Mouse (Mus musculus) kidney, postnatal 0 days (tissue): Measurements from ENCODE around the gene Rere. TPM values are rescaled to one million over a fixed set of nuclear protein-coding genes. Genes with fewer than 3 reads are reported as not detected.
"Not testable (repeated sequence)": the region's sequence is repeated elsewhere in the genome, so short reads cannot be mapped to it uniquely, and the experiment has no call there.

ENCODE experiments used
- ATAC-seq: fragments of 200-750 bp; cut with Nextera tagmentation; replicated peaks from 2 replicates; pipeline ENCODE4 v1.8.0; 2017; ENCODE audit warnings: low read depth, moderate number of reproducible peaks, moderate TSS enrichment, moderate library complexity; ENCODE audit not compliant: low FRiP score
- DNase-seq: peaks from one replicate; pipeline ENCODE4 v3.0.0-alpha.2; 2016; ENCODE audit warnings: low spot score
- H3K27ac ChIP-seq: fragments of 300-500 bp; sonication (generic); 2 replicates; pipeline ENCODE4 v1.5.1; 2014; ENCODE audit warnings: mild to moderate bottlenecking
- H3K27me3 ChIP-seq: fragments of 300-500 bp; sonication (generic); 2 replicates; pipeline ENCODE4 v1.6.1; 2014; ENCODE audit warnings: low read length, mixed read lengths; ENCODE audit not compliant: insufficient read depth
- H3K36me3 ChIP-seq: fragments of 300-500 bp; sonication (generic); 2 replicates; pipeline ENCODE4 v1.6.1; 2014; ENCODE audit warnings: low read length, mixed read lengths; ENCODE audit not compliant: insufficient read depth
- H3K4me1 ChIP-seq: fragments of 300-500 bp; sonication (generic); replicated peaks from 2 replicates; pipeline ENCODE4 v1.6.1; 2014; ENCODE audit warnings: antibody characterized with exemption, low read length, mixed read lengths; ENCODE audit not compliant: insufficient read depth
- H3K4me2 ChIP-seq: fragments of 300-500 bp; sonication (generic); 2 replicates; pipeline ENCODE4 v1.6.1; 2014; ENCODE audit warnings: mild to moderate bottlenecking, low read length, moderate library complexity, mixed read lengths
- H3K4me3 ChIP-seq: fragments of 300-500 bp; sonication (generic); replicated peaks from 2 replicates; pipeline ENCODE4 v1.5.1; 2014; ENCODE audit warnings: low read depth, low read length
- H3K9ac ChIP-seq: fragments of 300-500 bp; sonication (generic); 2 replicates; pipeline ENCODE4 v1.6.1; 2014; ENCODE audit warnings: low read depth, low read length
- H3K9me3 ChIP-seq: fragments of 300-500 bp; sonication (generic); replicated peaks from 2 replicates; pipeline ENCODE4 v1.6.1; 2016; ENCODE audit warnings: low read length, inconsistent platforms, mixed read lengths
- CTCF ChIP-seq: IDR thresholded peaks from 2 replicates; pipeline ENCODE4 v1.5.1; 2016; ENCODE audit warnings: antibody characterized with exemption, low read depth, mild to moderate bottlenecking, moderate library complexity
- WGBS: fragments of 180-500 bp; shearing (Covaris S2); extraction: QIAGEN DNeasy Blood & Tissue Kit; methylation state at CpG from one replicate; pipeline ENCODE4 v1.1.7; 2014; 5-methylcytosine and 5-hydroxymethylcytosine counted together
- polyA plus RNA-seq: library from polyadenylated mRNA; unstranded; fragments of >200 nt; fragmentation: Nextera tagmentation; extraction: Ambion mirVana; gene quantifications from 2 replicates; pipeline ENCODE4 v1.2.1, GENCODE M21; 2015

Gene Rere
- polyA plus RNA-seq, 1 experiment from 2014 or later, result 29.8 TPM

- H3K27me3 ChIP-seq, result no peaks in the 10 kb centered on the region
- no peak overlapping the region for H3K9ac ChIP-seq
- no peak overlapping the region for H3K4me2 ChIP-seq
- no peak for TF ChIP-seq CTCF
- ATAC-seq (peak; percentile 57; the same call in 1 of the 2 replicates), DNase-seq (no peak)
- peak overlapping the region; percentile 56 for H3K27ac ChIP-seq
- WGBS, result 67% methylated on average over 7 of the region's 7 CpGs
- H3K9me3 ChIP-seq, result no peaks in the 10 kb centered on the region
- no peaks in the 10 kb centered on the region for H3K36me3 ChIP-seq
- H3K4me3 ChIP-seq, result no peak overlapping the region
- H3K4me1 ChIP-seq, result peaks cover 10% of the 10 kb centered on the region
These were observed 212.0 kb downstream of the Rere start for GRCm38 (mm10) chr4:150493258-150493937.

GRCm38 (mm10) chr4:150493938-150494330 lies 212.5 kb downstream of the Rere start:
- not testable (repeated sequence) for ATAC-seq, H3K9ac ChIP-seq, H3K36me3 ChIP-seq, H3K4me1 ChIP-seq, H3K27me3 ChIP-seq, H3K4me3 ChIP-seq, DNase-seq, H3K4me2 ChIP-seq, H3K9me3 ChIP-seq
- 0 out of 2 replicates have a peak overlapping the region, but pooled peaks have one; percentile 56 for H3K27ac ChIP-seq
- WGBS, result 82% methylated on average over 4 of the region's 5 CpGs

- Histone ChIP-seq H3K9ac (no peak overlapping the region), H3K4me1 (no peaks in the 10 kb centered on the region), H3K9me3 (no peaks in the 10 kb centered on the region), H3K4me2 (no peak overlapping the region), H3K27me3 (no peaks in the 10 kb centered on the region), H3K4me3 (no peak overlapping the region), H3K27ac (no peak overlapping the region), H3K36me3 (0 out of 2 replicates have a peak, but pooled peaks cover 2% of the 10 kb centered on the region)
- DNase-seq (no peak), ATAC-seq (no peak)
- WGBS, result 85% methylated on average over 2 of the region's 2 CpGs
- no peak for TF ChIP-seq CTCF
These were observed 214.1 kb downstream of the Rere start for GRCm38 (mm10) chr4:150495568-150495967.

- Histone ChIP-seq H3K9me3 (no peaks in the 10 kb centered on the region), H3K27me3 (no peaks in the 10 kb centered on the region), H3K4me2 (no peak overlapping the region), H3K27ac (no peak overlapping the region), H3K9ac (no peak overlapping the region), H3K36me3 (peaks cover 11% of the 10 kb centered on the region; the same call in 1 of the 2 replicates), H3K4me1 (no peaks in the 10 kb centered on the region), H3K4me3 (no peak overlapping the region)
- WGBS, result 97% methylated on average over 11 of the region's 11 CpGs
- DNase-seq (no peak), ATAC-seq (no peak)
- no peak for TF ChIP-seq CTCF
These were observed 223.0 kb downstream of the Rere start for GRCm38 (mm10) chr4:150504304-150505021.

GRCm38 (mm10) chr4:150509026-150509712 lies 227.7 kb downstream of the Rere start:
- no peak overlapping the region for H3K9ac ChIP-seq
- no peak overlapping the region for H3K4me2 ChIP-seq
- H3K27ac ChIP-seq, result no peak overlapping the region
- ATAC-seq, result no peak
- no peaks in the 10 kb centered on the region for H3K9me3 ChIP-seq
- WGBS, result 79% methylated on average over 3 of the region's 3 CpGs
- peaks cover 22% of the 10 kb centered on the region; the same call in 1 of the 2 replicates for H3K36me3 ChIP-seq
- H3K27me3 ChIP-seq, result no peaks in the 10 kb centered on the region
- H3K4me1 ChIP-seq, result no peaks in the 10 kb centered on the region
- TF ChIP-seq CTCF, result no peak
- no peak overlapping the region for H3K4me3 ChIP-seq
- no peak for DNase-seq

GRCm38 (mm10) chr4:150510036-150510435 lies 228.6 kb downstream of the Rere start:
- H3K9ac ChIP-seq, result no peak overlapping the region
- H3K27me3 ChIP-seq, result no peaks in the 10 kb centered on the region
- H3K36me3 ChIP-seq, result peaks cover 22% of the 10 kb centered on the region; the same call in 1 of the 2 replicates
- DNase-seq, result no peak
- ATAC-seq, result no peak
- no peak overlapping the region for H3K27ac ChIP-seq
- no peak overlapping the region for H3K4me2 ChIP-seq
- no peak for TF ChIP-seq CTCF
- H3K4me3 ChIP-seq, result no peak overlapping the region
- H3K4me1 ChIP-seq, result no peaks in the 10 kb centered on the region
- no peaks in the 10 kb centered on the region for H3K9me3 ChIP-seq
- 82% methylated on average over 2 of the region's 2 CpGs for WGBS

GRCm38 (mm10) chr4:150513387-150513786 lies 231.9 kb downstream of the Rere start:
- H3K27me3 ChIP-seq, H3K9ac ChIP-seq, H3K4me3 ChIP-seq, H3K27ac ChIP-seq, ATAC-seq, H3K9me3 ChIP-seq, DNase-seq, H3K4me1 ChIP-seq, H3K4me2 ChIP-seq: not testable (repeated sequence)
- 88% methylated on average over 4 of the region's 6 CpGs for WGBS
- H3K36me3 ChIP-seq, result peaks cover 22% of the 10 kb centered on the region; the same call in 1 of the 2 replicates
